Mouse (Mus musculus) left cerebral cortex, postnatal 10 days (tissue): ENCODE measurements around the gene 2210016F16Rik. TPM values are rescaled to one million over a fixed set of nuclear protein-coding genes. Genes with fewer than 3 reads are reported as not detected.

Experiments used
- microRNA-seq: library from miRNA; unstranded; fragments of <30 nt; microRNA quantifications from one replicate; pipeline ENCODE4 v1.2.0, GENCODE M21; 2022
- total RNA-seq, 2 experiments: library from RNA; stranded (reverse); gene quantifications; 2 replicates each; pipeline ENCODE4 v1.2.3; 2021

2210016F16Rik gene
- total RNA-seq, 2 experiments from 2014 or later = 4.7 to 5.6 TPM

Small RNA genes within 50 kb of the gene (microRNA-seq; reads per million reads assigned to microRNA genes)
- 44.8 reads per million, percentile 49 among the genes with 10 or more reads in this experiment for gene Mir7-1

Other genes starting within 250 kb of the 2210016F16Rik start
- gene Idnk, start 227.6 kb downstream of the 2210016F16Rik start, total RNA-seq = 10 to 100 TPM; 22.3 to 25.1 TPM
- gene Ubqln1, start 169.6 kb downstream of the 2210016F16Rik start, total RNA-seq = 100 to 1,000 TPM; 128 to 135 TPM
- 10 to 100 TPM; 17.9 to 22.6 TPM for gene Gkap1, start 109.5 kb downstream of the 2210016F16Rik start, total RNA-seq
- 1 to 10 TPM; 2.0 to 3.6 TPM for gene Kif27, start 26.1 kb downstream of the 2210016F16Rik start, total RNA-seq
- 10 to 100 TPM; 14.5 to 14.7 TPM for gene Rmi1, start 17.0 kb upstream of the 2210016F16Rik start, total RNA-seq
- 100 to 1,000 TPM; 729 to 758 TPM for gene Hnrnpk, start 18.1 kb upstream of the 2210016F16Rik start, total RNA-seq
- gene Slc28a3, start 225.7 kb upstream of the 2210016F16Rik start, total RNA-seq = not detected